Mouse (Mus musculus) cerebellum, adult 2 months (tissue): ENCODE measurements at regions not wholly inside any gene's neighbourhood (a gene's known extent, or its start where the extent isn't known, plus 50 kb on each side); places are given as distances from the start of the nearest gene placed in this dataset.

Source experiments
- DNase-seq, 2 experiments: peaks; one replicate each; pipeline ENCODE4 v3.0.0; 2021
- H3K27ac ChIP-seq: fragments of 200-500 bp; 2 replicates; pipeline ENCODE4 v1.5.1; 2012; ENCODE audit warnings: low read length, control low read depth, inconsistent platforms; ENCODE audit not compliant: insufficient read depth
- H3K27me3 ChIP-seq: fragments of 200-500 bp; 2 replicates; pipeline ENCODE4 v1.6.1; 2012; ENCODE audit warnings: inconsistent platforms, mild to moderate bottlenecking, low read length, moderate library complexity; ENCODE audit not compliant: control insufficient read depth, insufficient read depth
- H3K4me1 ChIP-seq: fragments of 200-500 bp; 2 replicates; pipeline ENCODE4 v1.6.1; 2011; ENCODE audit warnings: low read length; ENCODE audit not compliant: control insufficient read depth, insufficient read depth
- H3K4me3 ChIP-seq: fragments of 200-500 bp; replicated peaks from 2 replicates; pipeline ENCODE3; 2011; ENCODE audit warnings: mild to moderate bottlenecking, low read depth, low read length, control low read depth; ENCODE audit not compliant: insufficient read depth
- CTCF ChIP-seq: fragments of 200-500 bp; IDR thresholded peaks from 2 replicates; pipeline ENCODE4 v1.5.1; 2011; ENCODE audit warnings: low read depth, mild to moderate bottlenecking, control low read depth, low read length, moderate library complexity, borderline replicate concordance; ENCODE audit not compliant: insufficient read depth
- POLR2A ChIP-seq: fragments of 200-500 bp; IDR thresholded peaks from 2 replicates; pipeline ENCODE4 v1.6.1; 2011; ENCODE audit warnings: low read length, control low read depth, borderline replicate concordance; ENCODE audit not compliant: insufficient read depth
- WGBS: fragments of 180-500 bp; shearing (Covaris S2); methylation state at CpG from one replicate; pipeline ENCODE4 v1.1.7; 2018; 5-methylcytosine and 5-hydroxymethylcytosine counted together

DNA sequence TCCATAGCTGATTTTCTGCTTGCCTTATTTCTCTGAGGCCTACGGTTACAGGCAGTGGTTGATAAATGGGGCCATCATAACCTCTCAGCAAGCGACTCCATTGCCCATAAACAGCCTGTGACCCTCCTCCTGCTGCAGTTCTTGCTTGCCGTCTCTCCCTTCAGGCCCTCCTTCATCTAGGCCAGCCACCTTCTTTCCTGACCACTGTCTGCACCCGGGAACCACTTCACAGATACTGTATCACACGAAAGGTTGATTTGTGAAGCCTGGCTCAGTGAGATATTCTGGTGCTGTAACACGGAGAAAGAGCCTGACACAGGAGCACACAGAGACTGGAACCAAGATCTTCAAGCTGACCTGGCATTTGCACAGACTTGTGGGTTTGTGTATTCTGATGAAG, 294.1 kb downstream of the Epha4 start:
- no peaks in the 10 kb centered on the region for H3K4me1 ChIP-seq
- H3K27me3 ChIP-seq, result no peaks in the 10 kb centered on the region
- DNase-seq, result no peak
- H3K27ac ChIP-seq, result no peak overlapping the region
- TF ChIP-seq POLR2A (no peak), CTCF (no peak)
- no peak overlapping the region for H3K4me3 ChIP-seq
- WGBS, result 97% methylated on average over 6 of the region's 6 CpGs

DNA sequence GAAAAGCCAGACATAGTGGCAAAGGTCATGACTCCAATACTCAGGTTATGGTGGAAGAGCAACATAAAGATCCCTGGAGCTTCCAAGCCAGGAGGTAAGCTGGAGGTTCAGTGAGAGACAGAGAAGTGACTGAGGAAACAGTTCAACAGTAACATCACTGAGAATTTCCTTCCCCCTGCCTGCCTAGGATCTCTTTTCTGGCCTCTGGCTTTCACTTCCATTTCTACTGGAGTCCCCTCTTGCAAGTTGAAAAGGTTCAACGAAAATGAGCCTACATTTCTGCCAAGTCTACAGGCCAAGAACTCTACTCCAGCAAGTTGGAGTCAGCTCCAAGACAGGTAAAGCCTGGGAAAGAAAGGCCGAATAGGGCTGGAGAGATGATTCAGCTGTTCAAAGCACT, 293.0 kb downstream of the Epha4 start:
- Histone ChIP-seq H3K27ac (no peak overlapping the region), H3K4me1 (no peaks in the 10 kb centered on the region), H3K27me3 (no peaks in the 10 kb centered on the region), H3K4me3 (no peak overlapping the region)
- 81% methylated on average over 2 of the region's 2 CpGs for WGBS
- TF ChIP-seq CTCF (no peak), POLR2A (no peak)
- no peak for DNase-seq

DNA sequence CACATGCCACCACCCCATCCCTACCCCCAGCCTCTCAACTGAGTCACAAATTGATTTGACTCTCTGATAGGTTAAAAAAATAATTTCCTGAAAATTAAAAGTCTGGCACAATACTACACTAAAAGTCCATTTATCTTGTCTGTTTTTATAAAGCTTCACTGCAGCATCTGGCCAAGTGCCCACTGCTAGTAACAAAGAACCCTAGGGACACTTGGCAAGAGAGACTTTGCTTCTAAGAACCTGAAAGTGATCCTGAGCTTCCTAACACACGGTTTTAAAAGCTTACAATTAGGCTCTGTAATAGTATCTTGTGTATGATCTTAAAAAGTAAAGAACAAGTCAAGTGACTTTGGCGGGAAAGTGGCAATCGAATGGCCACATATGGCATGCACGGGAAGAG, 288.3 kb downstream of the Epha4 start:
- no peak overlapping the region for H3K27ac ChIP-seq

DNA sequence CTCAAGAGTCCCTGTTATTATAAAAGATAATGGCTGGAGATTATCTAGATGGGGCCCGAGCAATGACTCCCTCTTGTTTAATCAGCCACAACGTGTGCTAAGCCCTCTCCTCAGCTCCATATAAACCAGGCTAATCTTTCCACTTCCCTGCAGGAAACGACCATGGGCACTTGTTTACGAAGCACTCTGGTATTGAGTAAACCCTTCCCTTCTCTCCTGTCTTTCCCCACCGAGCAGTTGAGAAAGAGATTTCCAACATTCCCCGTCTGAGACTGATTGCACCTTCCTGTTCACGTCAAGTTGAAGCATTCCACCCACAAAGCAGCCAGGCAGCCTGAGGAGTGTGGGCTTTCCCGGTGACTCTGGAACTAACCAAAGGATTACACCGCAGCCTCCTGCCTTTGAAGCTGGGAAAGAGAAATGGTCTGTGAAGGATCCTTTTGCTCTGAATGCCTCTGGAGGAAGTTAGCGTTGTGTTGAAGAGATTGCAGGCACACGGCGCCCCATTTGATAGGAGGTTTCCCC, 287.8 kb downstream of the Epha4 start:
- no peak for TF ChIP-seq CTCF
- TF ChIP-seq POLR2A, result no peak
- Histone ChIP-seq H3K4me1 (no peaks in the 10 kb centered on the region), H3K4me3 (no peak overlapping the region), H3K27ac (no peak overlapping the region), H3K27me3 (no peaks in the 10 kb centered on the region)
- 46% methylated on average over 12 of the region's 12 CpGs for WGBS
- DNase-seq, result no peak

More for the DNA sequence above, 288.3 kb downstream of the Epha4 start:
- no peak for DNase-seq
- no peak overlapping the region for H3K4me3 ChIP-seq
- H3K4me1 ChIP-seq, result no peaks in the 10 kb centered on the region
- 21% methylated on average over 4 of the region's 4 CpGs for WGBS
- no peaks in the 10 kb centered on the region for H3K27me3 ChIP-seq
- TF ChIP-seq CTCF (no peak), POLR2A (no peak)

DNA sequence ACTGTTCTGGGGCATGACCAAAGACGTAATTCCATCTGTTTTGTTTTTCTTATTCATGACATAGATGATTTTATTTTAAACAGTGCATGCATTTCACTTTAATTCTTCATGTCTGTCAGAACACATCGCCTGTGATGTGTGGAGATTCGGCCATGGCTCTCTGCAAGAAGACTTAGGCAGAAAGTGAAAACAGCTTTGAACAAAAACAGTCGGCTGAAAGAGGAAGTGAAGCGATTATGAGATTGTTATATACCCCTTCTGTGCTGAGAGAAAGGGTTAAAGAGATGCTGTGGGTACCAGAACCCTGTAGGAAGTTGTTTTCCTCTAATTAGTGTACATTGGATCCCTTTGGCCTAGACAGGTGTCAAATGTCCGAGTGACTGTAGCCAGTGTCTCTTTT, 287.1 kb downstream of the Epha4 start:
- DNase-seq, result no peak
- no peak for TF ChIP-seq CTCF
- no peak for TF ChIP-seq POLR2A
- Histone ChIP-seq H3K27ac (no peak overlapping the region), H3K27me3 (no peaks in the 10 kb centered on the region), H3K4me1 (no peaks in the 10 kb centered on the region), H3K4me3 (no peak overlapping the region)
- WGBS, result 84% methylated on average over 6 of the region's 6 CpGs

DNA sequence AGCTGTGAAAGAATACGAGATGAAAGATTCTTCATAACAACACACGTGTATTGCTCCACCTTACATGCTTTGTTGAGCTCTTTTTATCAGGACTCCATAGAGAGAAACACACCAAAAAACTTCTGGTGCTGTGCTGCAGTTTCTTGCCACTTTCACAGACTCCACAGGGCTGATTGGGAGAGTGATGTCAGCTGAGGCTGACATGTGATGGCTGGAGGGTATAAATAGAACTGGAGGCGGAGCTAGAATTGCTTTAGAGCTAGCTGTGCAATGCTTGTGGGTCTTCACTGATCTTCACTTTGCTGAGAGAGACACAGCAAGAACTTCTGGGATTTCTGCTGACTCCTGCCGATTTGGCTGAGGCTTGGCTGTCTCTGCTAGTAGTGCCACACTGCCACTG, 285.3 kb downstream of the Epha4 start:
- 87% methylated on average over 4 of the region's 4 CpGs for WGBS

DNA sequence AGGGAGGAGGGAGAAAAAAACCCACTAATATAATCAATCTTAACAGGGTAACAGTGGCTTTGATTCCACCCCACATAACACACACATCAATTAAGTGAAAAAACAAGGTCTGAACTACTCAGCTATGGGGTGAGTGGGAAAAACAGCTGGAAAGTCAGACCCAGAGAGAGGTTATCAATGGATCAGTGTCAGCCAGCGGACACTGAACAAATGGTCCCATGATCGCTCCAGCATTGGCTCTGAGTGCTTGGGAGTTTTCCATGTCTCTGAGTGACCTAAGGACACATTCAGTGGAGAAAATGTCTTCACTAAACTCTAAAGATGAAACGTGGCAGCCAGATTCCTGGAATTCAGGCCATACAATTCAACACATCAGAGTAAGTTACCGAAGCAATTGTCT, 281.9 kb downstream of the Epha4 start:
- no peak overlapping the region for H3K27ac ChIP-seq
- no peaks in the 10 kb centered on the region for H3K27me3 ChIP-seq
- WGBS, result 80% methylated on average over 4 of the region's 4 CpGs
- TF ChIP-seq POLR2A (no peak), CTCF (no peak)
- no peaks in the 10 kb centered on the region for H3K4me1 ChIP-seq
- H3K4me3 ChIP-seq, result no peak overlapping the region
- DNase-seq, result no peak

More for the DNA sequence above, 285.3 kb downstream of the Epha4 start:
- DNase-seq, result no peak
- no peak overlapping the region for H3K27ac ChIP-seq
- H3K27me3 ChIP-seq, result no peaks in the 10 kb centered on the region
- H3K4me3 ChIP-seq, result no peak overlapping the region
- TF ChIP-seq CTCF, result no peak
- TF ChIP-seq POLR2A, result no peak
- H3K4me1 ChIP-seq, result no peaks in the 10 kb centered on the region

DNA sequence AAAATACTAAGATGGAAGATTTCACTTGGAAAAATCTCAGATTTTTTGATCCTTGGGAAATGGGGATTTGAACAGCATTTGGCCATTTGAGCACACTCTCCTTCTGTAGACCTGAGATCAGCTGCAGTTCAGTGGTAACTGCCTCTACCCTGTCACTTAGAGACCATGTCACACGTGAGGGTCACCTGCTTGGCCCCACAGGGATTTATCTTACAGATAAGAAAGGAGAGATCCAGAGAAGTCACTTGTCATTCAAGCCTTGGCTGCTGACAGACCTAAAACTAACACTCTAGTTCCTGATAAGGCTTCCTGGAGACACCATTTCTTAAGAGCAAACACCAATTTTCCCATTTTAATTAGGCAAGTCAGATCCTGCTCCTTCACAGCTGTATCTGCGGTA, 270.2 kb downstream of the Epha4 start:
- H3K27me3 ChIP-seq, result no peaks in the 10 kb centered on the region
- no peaks in the 10 kb centered on the region for H3K4me1 ChIP-seq
- TF ChIP-seq POLR2A, result no peak
- DNase-seq, result no peak
- H3K4me3 ChIP-seq, result no peak overlapping the region
- H3K27ac ChIP-seq, result no peak overlapping the region
- 91% methylated on average over 2 of the region's 2 CpGs for WGBS

DNA sequence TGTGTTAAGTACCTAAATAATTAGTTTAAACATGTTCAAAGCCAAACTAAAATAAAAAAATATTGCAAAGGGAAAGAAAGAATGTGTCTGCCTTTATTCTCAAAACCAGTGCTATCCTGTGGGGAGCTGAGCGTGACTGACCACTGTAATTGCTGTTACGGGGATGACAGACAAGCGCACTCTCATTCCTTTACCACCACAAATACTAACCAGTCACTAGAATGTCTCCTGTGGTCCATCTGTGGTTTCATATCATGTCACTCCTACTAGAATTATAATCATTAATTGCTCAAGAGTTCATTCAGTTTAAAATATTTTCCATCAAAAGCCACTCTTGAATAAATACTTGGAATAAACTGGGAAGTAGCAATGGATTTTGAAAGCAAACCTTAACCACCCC, 268.8 kb downstream of the Epha4 start:
- TF ChIP-seq POLR2A, result no peak
- TF ChIP-seq CTCF, result no peak
- WGBS, result 85% methylated on average over 3 of the region's 3 CpGs
- no peak for DNase-seq
- Histone ChIP-seq H3K27ac (no peak overlapping the region), H3K27me3 (no peaks in the 10 kb centered on the region), H3K4me1 (no peaks in the 10 kb centered on the region), H3K4me3 (no peak overlapping the region)
